Mouse (Mus musculus) brain, embryonic 14.5 days (tissue): ENCODE data around the gene Smim24.

Experiments
- CTCF ChIP-seq: fragments of 200-500 bp; IDR thresholded peaks from 2 replicates; pipeline ENCODE4 v1.5.1; 2012; ENCODE audit warnings: inconsistent platforms, mild to moderate bottlenecking, moderate library complexity, borderline replicate concordance; ENCODE audit not compliant: insufficient read depth, insufficient read length; ENCODE audit errors: extremely low read depth
- POLR2A ChIP-seq: fragments of 200-500 bp; IDR thresholded peaks from 2 replicates; pipeline ENCODE4 v1.6.1; 2012; ENCODE audit warnings: mild to moderate bottlenecking, inconsistent platforms, borderline replicate concordance; ENCODE audit not compliant: poor library complexity, insufficient read depth, insufficient read length, severe bottlenecking; ENCODE audit errors: extremely low read depth

DNA sequence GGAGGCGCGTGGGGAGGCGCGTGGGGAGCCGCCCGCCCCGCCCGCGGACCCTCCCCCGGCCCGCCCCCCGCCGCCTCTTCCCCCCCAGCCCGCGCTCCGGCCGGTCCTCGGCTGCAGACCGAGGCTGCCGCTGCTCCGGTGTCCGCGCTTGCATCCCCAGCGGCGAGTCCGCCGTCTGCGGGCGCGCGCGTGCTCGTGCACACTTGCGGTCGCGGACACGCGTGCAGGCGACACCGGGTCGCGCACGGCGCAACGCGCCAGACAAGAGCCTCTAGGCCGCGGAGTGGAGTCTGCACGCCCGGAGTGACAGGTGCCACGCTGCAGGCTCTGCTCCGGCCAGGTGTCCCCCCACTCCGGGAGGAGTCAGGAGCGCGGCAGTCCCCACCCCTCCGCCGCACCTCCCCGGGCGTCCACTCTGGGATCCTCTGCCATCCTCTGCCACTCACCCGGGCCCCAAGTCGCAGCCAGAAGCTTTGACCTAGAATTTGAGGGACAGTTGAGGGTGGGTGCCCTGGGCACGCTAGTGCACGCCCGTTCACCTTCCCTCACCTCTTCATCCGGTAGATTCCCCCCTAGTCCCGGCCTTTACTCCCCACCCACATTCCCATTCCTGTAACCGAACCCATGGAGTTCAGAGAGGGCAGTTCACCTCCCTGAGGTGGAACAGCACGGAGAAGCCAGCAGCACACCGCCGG lies 38.1 kb downstream of the Smim24 start:
- TF ChIP-seq CTCF (no peak), POLR2A (peak; percentile 63)
